Mouse (Mus musculus): Measurements from ENCODE around the gene Mcrip2. TPM values are rescaled to one million over a fixed set of nuclear protein-coding genes. Genes with fewer than 3 reads are reported as not detected.

Gene Mcrip2
- total and polyA plus RNA-seq, 2 experiments from 2014 or later = 29.9 to 39.5 TPM

GRCm38 (mm10) chr17:25913186-25913876 lies 44.8 kb upstream of the Mcrip2 start:
- H3K9me3 ChIP-seq (ENCODE audit: low read length) = no peaks in the 10 kb centered on the region
- WGBS = 89% methylated on average over 14 of the region's 14 CpGs
- DNase-seq (ENCODE audit: low spot score) (no peak), ATAC-seq (ENCODE audit: low FRiP score) (no peak)
- peaks cover 8% of the 10 kb centered on the region for H3K36me3 ChIP-seq (ENCODE audit: insufficient read depth, low read length)
- no peak overlapping the region for H3K27ac ChIP-seq (ENCODE audit: low read depth, low read length)
- H3K27me3 ChIP-seq (ENCODE audit: insufficient read depth, low read length) = no peaks in the 10 kb centered on the region
- peaks cover 7% of the 10 kb centered on the region for H3K4me1 ChIP-seq (ENCODE audit: insufficient read depth, low read length)
- TF ChIP-seq CTCF (IDR thresholded peaks at IDR 0.05) = no peak
- H3K4me3 ChIP-seq (ENCODE audit: low read depth, low read length) = no peak overlapping the region
- no peak overlapping the region for H3K9ac ChIP-seq (replicated peaks; ENCODE audit: low read length, poor library complexity, severe bottlenecking)
- no peak overlapping the region for H3K4me2 ChIP-seq (ENCODE audit: low read depth, low read length, poor library complexity, severe bottlenecking)

- 91% methylated on average over 4 of the region's 4 CpGs for WGBS
- Histone ChIP-seq H3K4me1 (ENCODE audit: insufficient read depth, low read length) (no peaks in the 10 kb centered on the region), H3K4me3 (ENCODE audit: low read depth, low read length) (no peak overlapping the region), H3K9me3 (ENCODE audit: low read length) (no peaks in the 10 kb centered on the region), H3K4me2 (ENCODE audit: low read depth, low read length, poor library complexity, severe bottlenecking) (no peak overlapping the region), H3K27me3 (ENCODE audit: insufficient read depth, low read length) (no peaks in the 10 kb centered on the region), H3K27ac (ENCODE audit: low read depth, low read length) (no peak overlapping the region), H3K36me3 (ENCODE audit: insufficient read depth, low read length) (no peaks in the 10 kb centered on the region), H3K9ac (replicated peaks; ENCODE audit: low read length, poor library complexity, severe bottlenecking) (no peak overlapping the region)
- TF ChIP-seq CTCF (IDR thresholded peaks at IDR 0.05) = no peak
- ATAC-seq (ENCODE audit: low FRiP score) = no peak
- DNase-seq (ENCODE audit: low spot score) = no peak
Measured at GRCm38 (mm10) chr17:25911816-25912215, 43.3 kb upstream of the Mcrip2 start.

GRCm38 (mm10) chr17:25907640-25908039 lies 39.1 kb upstream of the Mcrip2 start:
- Histone ChIP-seq H3K4me1 (ENCODE audit: insufficient read depth, low read length) (no peaks in the 10 kb centered on the region), H3K36me3 (ENCODE audit: insufficient read depth, low read length) (peaks cover 3% of the 10 kb centered on the region; the same call in 1 of the 2 replicates), H3K9ac (replicated peaks; ENCODE audit: low read length, poor library complexity, severe bottlenecking) (no peak overlapping the region), H3K4me2 (ENCODE audit: low read depth, low read length, poor library complexity, severe bottlenecking) (no peak overlapping the region), H3K27ac (ENCODE audit: low read depth, low read length) (no peak overlapping the region), H3K27me3 (ENCODE audit: insufficient read depth, low read length) (no peaks in the 10 kb centered on the region), H3K9me3 (ENCODE audit: low read length) (no peaks in the 10 kb centered on the region), H3K4me3 (ENCODE audit: low read depth, low read length) (no peak overlapping the region)
- TF ChIP-seq CTCF (IDR thresholded peaks at IDR 0.05) = no peak
- DNase-seq (ENCODE audit: low spot score) = no peak
- no peak for ATAC-seq (ENCODE audit: low FRiP score)
- WGBS = 92% methylated on average over 2 of the region's 2 CpGs

GRCm38 (mm10) chr17:25903061-25903460 lies 34.5 kb upstream of the Mcrip2 start:
- Histone ChIP-seq H3K4me2 (ENCODE audit: low read depth, low read length, poor library complexity, severe bottlenecking) (no peak overlapping the region), H3K9ac (replicated peaks; ENCODE audit: low read length, poor library complexity, severe bottlenecking) (no peak overlapping the region), H3K27ac (ENCODE audit: low read depth, low read length) (no peak overlapping the region), H3K9me3 (ENCODE audit: low read length) (no peaks in the 10 kb centered on the region), H3K4me1 (ENCODE audit: insufficient read depth, low read length) (no peaks in the 10 kb centered on the region), H3K27me3 (ENCODE audit: insufficient read depth, low read length) (no peaks in the 10 kb centered on the region), H3K4me3 (ENCODE audit: low read depth, low read length) (no peak overlapping the region), H3K36me3 (ENCODE audit: insufficient read depth, low read length) (peaks cover 3% of the 10 kb centered on the region; the same call in 1 of the 2 replicates)
- DNase-seq (ENCODE audit: low spot score) = no peak
- TF ChIP-seq CTCF (IDR thresholded peaks at IDR 0.05) = no peak
- 91% methylated on average over 3 of the region's 3 CpGs for WGBS
- ATAC-seq (ENCODE audit: low FRiP score) = no peak

- H3K9me3 ChIP-seq (ENCODE audit: low read length) = no peaks in the 10 kb centered on the region
- TF ChIP-seq CTCF (IDR thresholded peaks at IDR 0.05) = peak; percentile 10; the same call in 1 of the 2 replicates
- H3K27me3 ChIP-seq (ENCODE audit: insufficient read depth, low read length) = no peaks in the 10 kb centered on the region
- ATAC-seq (ENCODE audit: low FRiP score) (no peak), DNase-seq (ENCODE audit: low spot score) (no peak)
- H3K27ac ChIP-seq (ENCODE audit: low read depth, low read length) = no peak overlapping the region
- no peak overlapping the region for H3K9ac ChIP-seq (replicated peaks; ENCODE audit: low read length, poor library complexity, severe bottlenecking)
- WGBS = 96% methylated on average over 1 of the region's 1 CpGs
- H3K4me2 ChIP-seq (ENCODE audit: low read depth, low read length, poor library complexity, severe bottlenecking) = no peak overlapping the region
- no peak overlapping the region for H3K4me3 ChIP-seq (ENCODE audit: low read depth, low read length)
- H3K4me1 ChIP-seq (ENCODE audit: insufficient read depth, low read length) = no peaks in the 10 kb centered on the region
- no peaks in the 10 kb centered on the region for H3K36me3 ChIP-seq (ENCODE audit: insufficient read depth, low read length)
Measured at GRCm38 (mm10) chr17:25900193-25900592, 31.6 kb upstream of the Mcrip2 start.

- H3K4me2 ChIP-seq (ENCODE audit: low read depth, low read length, poor library complexity, severe bottlenecking) = no peak overlapping the region
- no peaks in the 10 kb centered on the region for H3K36me3 ChIP-seq (ENCODE audit: insufficient read depth, low read length)
- no peak overlapping the region for H3K9ac ChIP-seq (replicated peaks; ENCODE audit: low read length, poor library complexity, severe bottlenecking)
- no peaks in the 10 kb centered on the region for H3K27me3 ChIP-seq (ENCODE audit: insufficient read depth, low read length)
- no peak for DNase-seq (ENCODE audit: low spot score)
- TF ChIP-seq CTCF (IDR thresholded peaks at IDR 0.05) = no peak
- H3K27ac ChIP-seq (ENCODE audit: low read depth, low read length) = no peak overlapping the region
- 55% methylated on average over 12 of the region's 12 CpGs for WGBS
- no peak overlapping the region for H3K4me3 ChIP-seq (ENCODE audit: low read depth, low read length)
- no peak for ATAC-seq (ENCODE audit: low FRiP score)
- H3K9me3 ChIP-seq (ENCODE audit: low read length) = no peaks in the 10 kb centered on the region
- no peaks in the 10 kb centered on the region for H3K4me1 ChIP-seq (ENCODE audit: insufficient read depth, low read length)
Measured at GRCm38 (mm10) chr17:25895891-25896290, 27.3 kb upstream of the Mcrip2 start.
